Mouse (Mus musculus) granulocyte monocyte progenitor cell, adult 5-6 weeks (primary cell): ENCODE measurements around the gene Ap2s1. TPM values are rescaled to one million over a fixed set of nuclear protein-coding genes. Genes with fewer than 3 reads are reported as not detected.
"Not testable (repeated sequence)": the region's sequence is repeated elsewhere in the genome, so short reads cannot be mapped to it uniquely, and the experiment has no call there.

ENCODE experiments used
- ATAC-seq: replicated peaks from 2 replicates; pipeline ENCODE4 v1.8.0; 2016; ENCODE audit warnings: mild to moderate bottlenecking, moderate TSS enrichment, inconsistent platforms; ENCODE audit not compliant: poor library complexity, severe bottlenecking
- total RNA-seq, 2 experiments: library from RNA; stranded (forward) in 1 of 2; stranded (reverse) in 1 of 2; fragments of 200-712, 200-1000 nt in 1 of 2; fragments of >200 nt in 1 of 2; fragmentation: Nextera tagmentation in 1 of 2; gene quantifications; 2 replicates each; pipeline ENCODE4 v1.2.3; 2014 to 2017

Gene Ap2s1
- total RNA-seq (2014; fragmentation: Nextera tagmentation) (141 and 168 TPM in 2 replicates), total RNA-seq (2017) (102 and 128 TPM in 2 replicates)

GRCm38 (mm10) chr7:16738073-16738696 is at the start of gene Ap2s1:
Gene Ap2s1 (plus strand): TSS chr7:16738410.
- peak; percentile 96 for ATAC-seq

DNA sequence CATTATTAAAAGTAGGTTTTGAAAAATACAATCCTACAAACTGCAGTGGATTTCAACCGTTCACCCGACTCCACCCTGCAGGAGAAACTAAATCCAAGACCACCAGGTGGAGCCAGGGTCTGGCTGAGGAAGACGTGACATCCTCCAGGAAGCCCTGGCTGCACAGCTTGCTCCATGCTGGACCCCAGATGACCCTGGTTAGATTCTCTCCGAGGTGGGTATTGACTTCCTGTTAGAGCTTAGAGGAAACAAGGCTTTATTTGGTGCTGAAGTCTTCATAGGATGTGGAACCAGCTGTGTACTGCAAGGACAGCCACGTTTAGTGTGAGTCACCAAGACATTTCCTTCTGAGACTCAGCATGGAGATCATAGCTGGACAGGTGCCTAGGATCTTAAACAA is 49.0 kb upstream of the Ap2s1 start:
- ATAC-seq = no peak

- no peak for ATAC-seq
These were observed 43.2 kb upstream of the Ap2s1 start for GRCm38 (mm10) chr7:16695025-16695424.

GRCm38 (mm10) chr7:16699042-16699441 is 39.2 kb upstream of the Ap2s1 start:
- peak; percentile 88 for ATAC-seq

DNA sequence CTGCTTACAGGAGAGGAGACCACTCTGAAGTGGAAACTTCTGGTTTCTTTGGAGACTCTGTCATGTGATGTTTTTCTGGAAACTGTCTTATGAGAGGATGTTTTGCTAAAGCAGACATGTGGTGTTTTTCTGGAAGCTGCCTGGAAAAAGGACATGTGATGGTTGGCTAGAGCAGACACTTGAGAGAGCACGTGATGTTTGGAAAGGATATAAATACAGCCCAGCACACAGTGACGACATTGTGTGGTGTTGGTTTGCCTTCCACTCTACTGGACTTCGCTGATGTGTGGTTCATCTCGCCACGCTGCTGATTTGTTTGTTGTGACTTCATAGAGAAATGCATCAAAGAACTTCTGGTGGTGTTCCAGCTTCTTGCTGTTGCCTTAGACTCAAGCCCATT is 37.6 kb upstream of the Ap2s1 start:
- ATAC-seq = no peak

GRCm38 (mm10) chr7:16706385-16706784 is 31.8 kb upstream of the Ap2s1 start:
- no peak for ATAC-seq

- no peak for ATAC-seq
These were observed 30.0 kb upstream of the Ap2s1 start for GRCm38 (mm10) chr7:16708244-16708643.

- no peak; the same call in 1 of the 2 replicates for ATAC-seq
These were observed 27.6 kb upstream of the Ap2s1 start for GRCm38 (mm10) chr7:16710604-16711003.

DNA sequence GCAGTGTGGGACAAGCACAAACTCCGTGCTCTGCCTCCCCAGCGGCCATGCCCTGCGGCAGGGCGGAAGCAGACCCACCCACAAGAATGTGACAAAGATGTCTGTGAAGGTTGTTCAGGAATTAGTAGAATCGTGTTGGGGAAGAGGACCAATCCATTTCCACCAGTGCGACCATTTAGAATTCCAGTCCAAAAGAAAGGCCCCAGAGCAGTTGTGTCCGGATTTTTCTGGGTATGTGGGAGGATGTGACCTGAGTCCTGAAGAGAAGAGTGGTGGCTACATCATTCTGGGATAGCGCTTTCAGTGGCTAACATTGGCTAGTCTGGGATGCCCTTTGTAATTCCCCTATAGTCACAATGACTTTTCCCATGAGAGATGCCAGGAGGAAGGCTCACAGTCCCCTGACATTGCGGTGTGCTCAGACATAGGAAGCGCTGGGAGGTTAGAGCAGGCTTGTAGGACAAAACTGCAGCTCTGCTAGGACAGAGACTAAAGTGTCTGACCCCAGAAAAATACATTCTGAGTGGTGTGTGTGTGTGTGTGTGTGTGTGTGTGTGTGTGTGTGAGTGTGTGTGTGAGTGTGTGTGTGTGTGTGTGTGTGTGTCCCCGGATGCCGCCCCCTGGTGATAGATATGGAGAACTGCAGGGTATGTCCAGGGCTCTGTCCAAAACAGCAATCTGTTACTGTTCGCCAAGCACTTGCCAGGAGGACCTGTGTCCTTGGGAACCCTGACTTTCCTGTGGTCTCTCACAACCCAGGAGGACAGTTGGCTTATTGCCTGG is 25.4 kb upstream of the Ap2s1 start:
- ATAC-seq = no peak

GRCm38 (mm10) chr7:16716456-16717152 is 21.6 kb upstream of the Ap2s1 start:
- ATAC-seq = not testable (repeated sequence)

DNA sequence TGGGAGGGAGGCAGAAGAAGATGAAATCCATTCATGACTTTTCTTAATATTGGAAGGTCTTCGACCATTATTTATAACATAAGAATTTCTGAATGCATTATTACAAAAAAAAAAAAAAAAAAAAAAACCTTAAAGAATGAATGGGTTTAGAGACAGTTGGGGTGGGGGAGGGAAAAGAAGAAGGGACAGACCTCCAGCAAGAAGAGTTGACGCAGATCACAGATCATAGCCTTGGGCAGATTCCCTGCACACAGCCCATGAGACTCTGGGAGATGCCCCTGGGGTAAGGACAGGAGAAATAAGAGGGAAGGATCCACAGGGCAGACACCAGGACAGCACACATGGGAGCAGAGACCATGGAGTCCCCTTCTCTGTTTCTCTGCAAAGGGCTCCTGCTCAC is 16.6 kb upstream of the Ap2s1 start, which contains the start of gene Ceacam9:
Ceacam9 (plus strand) TSS at position 301 of the 400 bp plus-strand sequence.
- no peak for ATAC-seq

DNA sequence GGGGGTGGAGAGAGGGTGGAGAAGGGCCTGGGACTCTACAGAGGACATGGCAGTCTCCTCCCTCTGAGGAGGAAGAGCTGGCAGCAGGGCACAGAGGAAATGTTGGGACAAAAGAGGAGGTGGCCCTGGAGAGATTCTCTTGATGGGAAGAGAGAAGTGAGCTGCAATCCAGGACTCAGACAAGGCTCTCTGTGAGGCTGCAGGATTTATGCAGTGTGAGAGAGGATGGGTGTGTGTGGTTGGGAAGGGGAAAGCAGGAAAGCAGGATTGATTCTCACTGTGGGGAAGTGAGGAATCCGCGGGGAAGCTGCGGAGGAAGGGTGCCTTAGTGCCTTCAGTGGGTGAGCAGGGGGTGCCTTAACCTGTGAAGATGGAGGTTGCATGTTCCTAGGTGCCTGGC is 15.7 kb upstream of the Ap2s1 start:
- not testable (repeated sequence) for ATAC-seq

DNA sequence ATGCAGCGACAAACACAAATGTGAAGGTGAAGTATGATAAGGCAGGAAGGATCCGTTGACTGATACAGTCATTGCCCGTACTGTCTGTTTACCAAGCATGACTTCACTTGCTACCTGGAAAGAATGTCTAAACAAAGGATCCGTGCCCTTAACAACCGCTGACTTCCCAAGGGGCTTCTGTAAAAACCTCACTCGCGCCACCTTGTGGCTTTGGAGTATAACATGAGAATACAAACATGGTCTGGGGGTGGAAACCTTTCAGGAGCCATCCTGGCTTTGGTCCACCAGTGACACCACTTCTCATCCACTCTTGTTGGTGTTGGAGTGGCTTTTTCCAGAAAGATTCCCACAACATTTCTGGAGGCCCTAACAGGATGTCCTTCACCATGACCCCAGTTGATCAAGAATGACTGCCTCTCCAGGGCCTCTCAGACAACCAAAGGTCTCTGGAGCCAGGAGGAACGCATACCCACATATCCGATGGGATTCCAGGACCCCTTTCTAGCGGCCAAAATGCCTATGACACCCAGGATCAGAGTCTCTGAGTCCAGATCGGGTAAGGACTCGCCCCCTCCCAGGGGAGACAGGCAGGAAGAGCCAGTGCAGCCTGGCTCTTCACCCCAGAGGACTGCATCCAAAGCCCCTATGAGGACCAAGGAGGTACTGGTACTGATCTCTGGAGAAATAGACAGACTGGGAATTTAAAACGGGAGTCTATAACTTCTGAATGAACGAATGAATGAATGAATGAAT is 9.4 kb upstream of the Ap2s1 start:
- ATAC-seq = peak; percentile 81

- ATAC-seq = peak; percentile 41
These were observed 8.6 kb upstream of the Ap2s1 start for GRCm38 (mm10) chr7:16729563-16729962.

GRCm38 (mm10) chr7:16730791-16731190 is 7.4 kb upstream of the Ap2s1 start:
- ATAC-seq = no peak

DNA sequence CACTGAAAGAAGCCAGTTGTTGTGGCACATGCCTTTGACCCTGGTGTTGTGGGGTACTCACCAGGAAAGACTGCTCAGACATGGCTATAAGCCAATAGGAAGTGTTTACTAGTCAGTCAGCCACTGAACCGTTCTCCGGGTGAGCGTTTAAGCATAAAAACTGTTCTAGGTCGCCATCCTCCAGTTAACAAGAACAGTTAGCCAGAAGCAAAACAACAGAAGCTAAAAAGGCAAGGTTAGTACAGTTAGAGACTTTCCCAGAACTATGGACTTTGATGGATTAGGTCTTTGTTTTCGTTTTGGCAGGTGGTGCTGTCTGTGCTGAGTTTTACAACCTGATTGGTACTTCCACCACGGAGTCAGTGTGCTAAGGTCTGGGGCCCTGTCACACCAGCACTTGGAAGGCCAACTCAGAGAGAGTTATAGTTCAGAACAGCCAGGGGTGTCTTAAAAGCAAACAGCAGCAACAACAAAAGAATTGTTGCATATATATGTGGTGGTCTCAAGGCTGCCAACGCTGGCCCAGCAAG is 6.3 kb upstream of the Ap2s1 start:
- ATAC-seq = no peak

DNA sequence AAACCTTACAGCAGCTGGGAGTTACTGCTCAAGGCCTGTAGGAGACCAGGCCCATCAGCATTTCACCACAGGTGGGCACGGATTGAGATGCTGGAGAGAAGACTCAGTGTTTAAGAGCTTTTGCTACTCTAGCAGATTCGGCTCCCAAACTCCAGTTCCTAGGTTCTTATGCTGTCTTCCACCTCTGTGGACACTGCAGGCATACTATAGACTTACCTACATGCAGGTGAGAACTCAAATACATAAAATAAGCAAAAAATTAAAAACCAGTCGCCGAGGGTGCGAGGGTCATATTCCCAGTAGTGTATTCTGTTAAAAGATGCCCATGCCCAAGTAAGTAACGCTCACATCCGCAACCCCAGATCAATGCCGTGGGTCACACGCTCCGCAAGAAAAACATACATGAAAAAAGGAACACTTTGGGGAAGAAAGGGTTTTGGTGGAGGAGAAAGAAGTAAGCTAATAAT is 571 bp upstream of the Ap2s1 start:
- no peak for ATAC-seq

- ATAC-seq = no peak
These were observed 920 bp downstream of the Ap2s1 start for GRCm38 (mm10) chr7:16739056-16739604.

GRCm38 (mm10) chr7:16745373-16745772 is 7.2 kb downstream of the Ap2s1 start:
- no peak for ATAC-seq

DNA sequence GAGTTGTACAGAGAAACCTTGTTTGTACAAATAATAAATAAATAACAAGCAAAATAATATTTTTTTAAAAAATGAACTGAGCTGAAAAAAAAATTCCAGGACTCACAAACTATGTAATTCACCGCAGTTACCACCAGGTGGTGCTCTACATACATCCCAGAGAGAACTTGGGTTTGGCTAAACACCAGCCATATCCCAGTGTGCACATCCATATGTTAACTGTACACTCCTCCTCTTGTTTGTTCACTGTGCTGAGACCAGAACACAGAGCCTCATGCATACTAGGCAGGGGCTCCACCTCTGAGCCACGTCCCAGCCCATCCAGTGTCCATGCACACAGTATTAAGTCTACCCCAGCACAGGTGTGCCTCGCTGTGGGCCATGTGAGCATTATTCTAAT is 7.9 kb downstream of the Ap2s1 start:
- peak; percentile 81 for ATAC-seq
